Mouse (Mus musculus): ENCODE measurements around the gene Erich4.

Erich4 gene

GRCm38 (mm10) chr7:25615706-25616011, at the start of gene Erich4:
Erich4 (minus strand) TSS chr7:25615892.
- DNase-seq (ENCODE audit: low spot score), result no peak

DNA sequence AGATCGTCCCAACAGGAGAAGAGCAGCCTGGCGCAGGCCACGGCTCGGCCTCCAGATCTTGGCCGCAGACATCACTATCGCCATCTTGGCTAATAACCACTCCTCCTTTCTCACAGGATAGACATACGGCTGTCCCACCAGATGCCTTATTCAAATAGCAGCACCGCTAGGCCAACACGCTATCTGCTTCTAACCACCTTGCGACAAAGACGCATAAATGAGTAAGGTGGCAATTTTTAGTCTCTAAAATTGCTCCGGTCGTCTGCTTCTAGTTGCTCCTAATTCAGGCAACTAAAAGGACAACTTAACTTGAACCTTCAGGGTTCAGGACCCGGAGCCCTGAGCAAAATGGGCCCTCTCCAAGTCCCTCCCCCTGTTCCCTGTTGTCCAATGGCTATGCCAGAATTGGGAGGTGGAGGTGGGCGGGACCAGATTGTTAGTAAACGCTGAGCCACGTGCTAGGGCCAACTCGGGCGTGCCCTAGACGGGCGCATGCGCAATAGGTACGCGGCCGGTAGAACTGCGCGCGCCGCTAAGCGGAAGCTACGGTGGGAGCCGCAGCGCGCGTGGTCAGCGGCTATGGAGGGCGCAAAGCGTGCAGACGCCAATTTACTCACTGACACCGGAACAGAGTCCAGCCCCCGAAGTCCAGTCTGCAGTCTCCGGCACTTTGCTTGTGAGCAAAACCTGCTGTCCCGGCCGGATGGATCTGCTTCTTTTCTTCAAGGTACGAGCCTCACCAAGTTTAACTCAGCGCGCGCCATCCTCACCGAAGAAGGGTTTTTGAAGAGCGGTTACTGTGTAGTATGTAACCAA, 43.2 kb upstream of the Erich4 start, which contains the start of the genes Bckdha and Exosc5:
Gene Bckdha (minus strand): TSS at position 325 of the 816 bp plus-strand sequence.
Gene Exosc5 (plus strand): TSS at position 508 of the 816 bp plus-strand sequence.
- peak; percentile 99 for DNase-seq (ENCODE audit: low spot score)

GRCm38 (mm10) chr7:25657785-25658184, 42.1 kb upstream of the Erich4 start:
- no peak for DNase-seq (ENCODE audit: low spot score)

DNA sequence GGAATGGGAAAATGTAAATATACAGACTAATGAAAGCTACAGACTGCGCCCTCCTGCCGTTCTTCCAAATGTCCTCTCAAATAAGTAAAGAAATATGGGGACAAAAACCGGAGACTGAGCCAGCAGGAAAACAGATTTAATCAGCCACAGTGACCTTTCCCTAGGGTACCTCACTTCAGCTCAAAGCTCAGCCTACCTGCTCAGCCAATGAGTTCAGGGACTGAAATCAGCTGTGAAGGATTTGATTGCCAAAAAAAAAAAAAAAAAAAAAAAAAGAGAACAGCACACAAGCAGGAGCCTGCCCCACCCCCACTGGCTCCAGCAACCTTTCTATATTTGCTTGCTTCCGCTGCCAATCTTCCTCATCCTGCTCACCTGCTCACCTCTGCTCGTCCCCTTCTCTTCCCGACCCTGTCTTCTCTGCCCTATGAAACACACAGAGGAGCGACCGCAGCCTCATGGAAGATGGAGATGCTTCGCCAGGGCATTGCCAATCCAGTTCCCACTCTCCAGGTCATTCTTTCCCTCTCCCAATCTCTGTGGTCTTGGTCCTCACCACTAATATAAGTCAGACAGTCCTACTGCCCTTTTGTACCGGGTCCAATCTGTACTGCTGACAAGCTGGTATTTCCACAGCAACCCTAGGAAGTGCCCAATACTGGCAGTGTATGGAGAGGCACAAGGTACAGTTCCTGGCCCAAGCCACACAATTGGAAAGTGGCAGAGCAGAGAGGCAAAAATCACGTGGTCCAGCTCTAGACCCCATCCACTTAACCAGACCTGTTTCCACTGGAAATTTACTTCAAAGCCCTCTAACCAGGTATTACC, 40.1 kb upstream of the Erich4 start:
- DNase-seq (ENCODE audit: low spot score), result no peak

DNA sequence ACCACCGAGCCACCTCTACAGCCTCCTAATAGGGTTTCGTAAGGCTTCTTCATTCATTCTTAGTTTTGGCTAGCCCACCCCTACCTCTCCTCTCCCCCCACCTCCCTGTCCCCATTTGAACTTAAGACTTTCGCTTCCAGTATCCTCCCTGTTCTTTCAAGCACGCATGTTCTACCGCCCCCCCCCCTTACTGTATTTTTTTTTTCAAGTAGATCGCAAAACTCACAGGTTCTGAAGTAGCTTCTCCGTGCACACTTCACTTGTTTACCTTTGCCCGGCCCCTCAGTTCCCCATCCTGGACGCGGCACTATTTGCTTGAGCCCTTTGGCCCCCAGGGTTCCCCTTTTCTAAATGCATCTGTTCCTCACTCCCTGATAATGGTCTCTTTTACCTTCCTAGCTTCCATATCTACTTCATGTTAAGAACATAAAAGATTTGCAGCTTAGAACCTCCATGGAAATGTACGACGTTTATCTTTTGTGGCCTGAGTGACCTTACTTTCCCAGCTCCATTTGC, 36.6 kb upstream of the Erich4 start:
- DNase-seq (ENCODE audit: low spot score), result no peak

GRCm38 (mm10) chr7:25651281-25651680, 35.6 kb upstream of the Erich4 start:
- DNase-seq (ENCODE audit: low spot score), result no peak

- no peak for DNase-seq (ENCODE audit: low spot score)
Measured at GRCm38 (mm10) chr7:25649839-25650238, 34.1 kb upstream of the Erich4 start.

- DNase-seq (ENCODE audit: low spot score), result no peak
Measured at GRCm38 (mm10) chr7:25647574-25648123, 32.0 kb upstream of the Erich4 start.

DNA sequence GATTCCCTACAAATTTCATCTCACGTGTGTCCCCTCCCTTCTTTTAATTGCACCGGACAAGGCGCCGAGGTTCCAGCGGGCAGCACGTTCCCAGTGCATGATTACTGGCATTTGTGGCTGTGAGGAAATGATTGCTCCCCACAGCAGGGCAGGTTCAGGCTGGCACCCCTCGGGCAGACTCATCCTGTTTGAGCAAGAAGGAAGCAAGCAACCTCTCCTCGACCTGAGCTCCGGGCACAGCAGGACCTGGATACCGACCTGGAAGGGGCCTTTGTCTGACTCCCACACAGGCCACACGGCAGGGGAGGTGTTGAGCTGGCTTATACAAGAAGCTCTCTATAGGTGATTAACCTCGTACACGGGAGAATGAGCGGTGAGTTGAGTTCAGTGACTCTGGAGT, 29.4 kb upstream of the Erich4 start:
- DNase-seq (ENCODE audit: low spot score), result no peak

GRCm38 (mm10) chr7:25644631-25645030, 28.9 kb upstream of the Erich4 start:
- DNase-seq (ENCODE audit: low spot score), result no peak

DNA sequence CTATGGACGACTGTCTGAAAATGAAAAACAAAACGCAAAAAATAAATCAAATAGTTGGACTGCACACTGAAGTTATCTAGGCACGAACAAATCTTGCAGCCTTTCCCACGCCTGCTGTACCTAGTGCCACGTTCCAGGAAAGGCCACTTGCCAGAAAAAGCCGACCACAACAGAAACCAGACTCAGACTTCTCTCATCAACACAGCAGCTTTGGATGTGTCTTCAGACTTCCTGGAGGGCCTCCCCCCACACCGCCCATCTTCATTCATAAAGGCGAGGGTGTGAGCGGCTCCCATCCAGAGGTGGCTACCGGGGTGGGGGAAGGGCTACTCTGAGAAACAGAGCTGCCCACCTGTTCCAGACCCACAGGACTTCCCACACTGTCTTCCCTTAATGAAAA, 28.4 kb upstream of the Erich4 start:
- no peak for DNase-seq (ENCODE audit: low spot score)

DNA sequence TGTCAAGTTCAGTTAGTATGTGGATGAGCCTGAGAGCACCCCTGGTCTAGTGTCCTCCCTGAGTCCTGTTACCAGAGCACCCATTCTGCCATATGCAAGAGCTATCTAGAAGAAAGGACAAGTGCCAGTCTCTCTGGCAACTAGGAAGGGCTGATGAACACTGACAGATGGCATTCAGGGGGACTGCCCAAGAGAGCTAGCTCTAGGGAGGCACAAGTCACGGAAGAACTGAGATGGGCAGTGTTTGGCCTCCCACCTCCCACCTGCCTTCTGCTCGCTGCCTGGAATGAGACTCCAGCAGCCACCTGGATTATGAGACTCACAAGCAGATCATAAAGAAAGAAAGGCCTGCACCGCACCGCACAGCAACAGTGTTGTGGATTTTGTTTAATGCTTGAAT, 24.1 kb upstream of the Erich4 start:
- DNase-seq (ENCODE audit: low spot score), result no peak

GRCm38 (mm10) chr7:25637099-25637498, 21.4 kb upstream of the Erich4 start:
- no peak for DNase-seq (ENCODE audit: low spot score)

GRCm38 (mm10) chr7:25636373-25636772, 20.7 kb upstream of the Erich4 start:
- no peak for DNase-seq (ENCODE audit: low spot score)

DNA sequence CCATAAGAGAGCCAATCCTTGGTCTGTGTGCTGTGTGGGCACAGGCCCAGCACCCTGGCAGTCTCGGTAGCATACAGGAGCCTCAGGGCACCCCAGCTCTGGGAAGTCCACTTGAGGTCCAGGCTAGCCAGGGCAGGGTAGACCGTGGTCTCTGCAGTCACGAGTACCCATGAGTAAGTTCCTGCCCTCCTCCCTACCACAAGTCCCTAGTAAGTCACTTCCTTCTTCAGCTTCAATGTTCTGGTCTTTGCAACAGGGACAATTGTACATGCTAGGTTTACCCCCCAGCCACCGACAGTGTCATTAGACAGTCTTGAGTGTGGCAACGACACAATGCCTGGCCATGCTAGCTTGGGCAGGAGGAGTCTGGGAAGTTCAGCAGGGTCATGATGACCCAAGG, 17.0 kb upstream of the Erich4 start:
- no peak for DNase-seq (ENCODE audit: low spot score)

- DNase-seq (ENCODE audit: low spot score), result no peak
Measured at GRCm38 (mm10) chr7:25628323-25628620, 12.6 kb upstream of the Erich4 start.

DNA sequence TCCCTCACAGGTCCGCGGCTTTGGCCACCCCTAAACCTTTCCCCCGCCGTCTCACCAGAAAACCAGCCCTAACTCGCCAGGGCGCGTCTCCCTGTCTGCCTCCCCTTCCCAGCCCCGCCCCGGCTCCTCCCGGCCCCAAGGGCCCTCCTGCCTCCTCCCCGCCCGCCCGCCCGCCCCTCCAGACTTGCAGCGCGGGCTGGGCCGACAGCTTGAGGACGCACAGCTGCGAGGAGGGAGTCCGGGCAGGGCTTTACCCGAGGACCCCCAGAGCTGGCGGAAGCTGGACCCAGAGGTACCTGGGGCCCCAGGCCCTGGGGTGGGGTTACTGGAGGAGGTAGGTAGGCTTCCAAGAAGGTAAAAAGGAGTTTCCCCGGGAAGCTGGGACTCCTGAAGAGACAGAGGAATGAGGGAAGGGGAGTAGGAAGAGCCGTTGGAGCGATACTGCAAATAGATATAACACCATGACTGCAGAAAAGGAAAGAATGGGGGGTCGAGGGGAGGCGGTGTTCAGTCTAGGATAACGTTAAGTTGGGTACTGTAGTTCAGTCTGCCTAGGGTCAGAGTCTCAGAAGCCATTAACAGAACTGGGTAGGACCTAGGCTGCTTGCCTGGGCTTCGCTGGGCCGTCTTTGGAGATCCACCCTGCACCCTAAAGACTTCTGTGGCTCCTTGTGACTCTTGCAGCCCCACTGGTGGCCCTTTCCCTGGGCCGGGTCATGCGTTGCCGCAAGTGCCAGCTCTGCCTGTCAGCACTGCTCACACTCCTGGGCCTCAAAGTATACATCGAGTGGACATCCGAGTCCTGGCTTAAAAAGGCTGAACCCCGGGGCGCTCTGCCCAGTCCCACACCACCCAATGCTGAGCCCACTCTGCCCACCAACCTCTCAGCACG, 12.0 kb upstream of the Erich4 start:
- DNase-seq (ENCODE audit: low spot score), result no peak

GRCm38 (mm10) chr7:25626509-25627430, 11.1 kb upstream of the Erich4 start, which contains the start of gene B3gnt8:
B3gnt8 (plus strand) TSS chr7:25626654.
- DNase-seq (ENCODE audit: low spot score), result no peak

DNA sequence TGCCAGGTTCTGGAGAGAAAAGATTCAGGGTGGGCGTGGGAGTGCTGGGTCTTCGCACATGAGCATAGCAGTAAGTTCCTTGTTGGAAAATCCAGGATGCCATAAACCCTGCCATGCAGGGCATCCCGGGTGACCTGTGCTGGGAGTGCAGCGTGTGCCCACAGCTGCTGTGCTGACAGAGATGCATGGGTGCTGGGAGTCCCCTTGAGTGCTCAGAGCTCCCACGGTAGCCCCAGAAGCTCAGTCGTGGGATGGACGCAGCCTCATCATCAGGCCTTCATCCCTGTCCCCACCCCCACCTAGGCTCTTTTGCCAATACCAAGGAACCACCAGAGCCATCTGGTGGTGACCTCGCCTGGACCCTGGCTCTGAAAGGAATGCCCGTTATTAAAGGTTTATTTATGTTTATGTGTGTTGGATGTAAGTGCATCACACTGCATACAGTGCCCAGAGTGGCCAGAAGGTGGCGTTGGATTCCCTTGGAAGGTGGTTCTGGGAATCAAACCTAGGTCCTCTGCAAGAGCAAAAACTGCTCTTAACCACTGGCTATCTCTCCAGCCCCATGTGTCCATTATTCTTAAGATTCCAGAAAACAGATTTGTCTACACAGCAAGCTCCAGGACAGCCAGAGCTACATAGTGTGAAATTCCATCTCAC, 10.0 kb upstream of the Erich4 start:
- DNase-seq (ENCODE audit: low spot score), result no peak

- DNase-seq (ENCODE audit: low spot score), result no peak
Measured at GRCm38 (mm10) chr7:25624851-25625250, 9.2 kb upstream of the Erich4 start.
